Mouse (Mus musculus) liver, embryonic 14.5 days (tissue): ENCODE measurements around the gene Opcml.

Experiments used
- CTCF ChIP-seq: IDR thresholded peaks from 2 replicates; pipeline ENCODE4 v1.5.1; 2016; ENCODE audit warnings: antibody characterized with exemption, low read depth, control low read depth
- EP300 ChIP-seq: IDR thresholded peaks from 2 replicates; pipeline ENCODE4 v1.6.1; 2016; ENCODE audit warnings: antibody characterized with exemption, low read depth

GRCm38 (mm10) chr9:28789439-28789838, 998.9 kb downstream of the Opcml start:
- TF ChIP-seq EP300, result no peak
- no peak for TF ChIP-seq CTCF
